Mouse (Mus musculus) C2C12 (cell line): Measurements from ENCODE around the gene Lemd2. TPM values are rescaled to one million over a fixed set of nuclear protein-coding genes. Genes with fewer than 3 reads are reported as not detected.

Source experiments
- H3K27me3 ChIP-seq: one replicate; pipeline ENCODE4 v1.6.1; 2011; ENCODE audit not compliant: control insufficient read depth, insufficient read depth, insufficient read length
- H3K36me3 ChIP-seq: one replicate; pipeline ENCODE4 v1.6.1; 2011; ENCODE audit not compliant: control insufficient read depth, insufficient read depth
- H3K4me3 ChIP-seq: one replicate; pipeline ENCODE4 v1.5.1; 2011; ENCODE audit warnings: mild to moderate bottlenecking, control low read depth; ENCODE audit not compliant: poor library complexity, insufficient read depth, severe bottlenecking
- H3K79me2 ChIP-seq: one replicate; pipeline ENCODE4 v1.6.1; 2011; ENCODE audit not compliant: control insufficient read depth, insufficient read depth
- H3K79me3 ChIP-seq: one replicate; pipeline ENCODE4 v1.6.1; 2011; ENCODE audit warnings: low read depth, control low read depth
- H3ac ChIP-seq: one replicate; pipeline ENCODE3; 2011; ENCODE audit warnings: low read depth; ENCODE audit not compliant: control insufficient read depth, insufficient read length
- CEBPB ChIP-seq: IDR thresholded peaks from one replicate; pipeline ENCODE4 v1.6.1; 2011; ENCODE audit warnings: low read depth, mild to moderate bottlenecking, control low read depth, moderate library complexity
- CTCF ChIP-seq: IDR thresholded peaks from one replicate; pipeline ENCODE4 v1.5.1; 2011; ENCODE audit not compliant: control insufficient read depth, insufficient read depth, insufficient read length
- FOSL1 ChIP-seq: IDR thresholded peaks from one replicate; pipeline ENCODE4 v1.8.0; 2011; ENCODE audit warnings: mild to moderate bottlenecking, low read length; ENCODE audit not compliant: poor library complexity, insufficient read depth, severe bottlenecking
- MAX ChIP-seq: IDR thresholded peaks from one replicate; pipeline ENCODE4 v1.6.1; 2011; ENCODE audit warnings: mild to moderate bottlenecking, control low read depth
- MYOD1 ChIP-seq: IDR thresholded peaks from one replicate; pipeline ENCODE4 v1.6.1; 2011; ENCODE audit warnings: low read depth; ENCODE audit not compliant: control insufficient read depth, insufficient read length
- MYOG ChIP-seq: IDR thresholded peaks from one replicate; pipeline ENCODE4 v1.6.1; 2011; ENCODE audit not compliant: control insufficient read depth, insufficient read length; ENCODE audit errors: extremely low read depth
- USF1 ChIP-seq: IDR thresholded peaks from one replicate; pipeline ENCODE4 v1.6.1; 2011; ENCODE audit warnings: low read depth, mild to moderate bottlenecking, control low read depth, moderate library complexity
- polyA plus RNA-seq: library from polyadenylated mRNA; unstranded; fragments of >200 nt; fragmentation: generic; extraction: Trizol; gene quantifications from one replicate; pipeline ENCODE4 v1.2.1, GENCODE M21; 2012; ENCODE audit warnings: missing spikeins

The Lemd2 gene
- polyA plus RNA-seq, 1 experiment, result 45.9 TPM

- no peaks in the 10 kb centered on the region for H3K27me3 ChIP-seq
- TF ChIP-seq USF1, result no peak
- no peak for TF ChIP-seq MYOG
- TF ChIP-seq MAX, result no peak
- TF ChIP-seq CEBPB, result no peak
- no peak for TF ChIP-seq MYOD1
- no peak for TF ChIP-seq FOSL1
- no peak for TF ChIP-seq CTCF
- no peaks in the 10 kb centered on the region for H3K36me3 ChIP-seq
- H3K4me3 ChIP-seq, result no peak overlapping the region
- no peaks in the 10 kb centered on the region for H3K79me3 ChIP-seq
- no peaks in the 10 kb centered on the region for H3K79me2 ChIP-seq
- no peak overlapping the region for H3ac ChIP-seq
Observed at GRCm38 (mm10) chr17:27154881-27155280, 49.4 kb downstream of the Lemd2 start.

GRCm38 (mm10) chr17:27154256-27154655 is 50.0 kb downstream of the Lemd2 start:
- Histone ChIP-seq H3K79me3 (no peaks in the 10 kb centered on the region), H3K79me2 (no peaks in the 10 kb centered on the region), H3K4me3 (no peak overlapping the region), H3ac (peak overlapping the region; percentile 9), H3K27me3 (no peaks in the 10 kb centered on the region), H3K36me3 (no peaks in the 10 kb centered on the region)
- TF ChIP-seq FOSL1 (no peak), MYOG (no peak), MYOD1 (peak; percentile 32)

GRCm38 (mm10) chr17:27153773-27154193 is 50.5 kb downstream of the Lemd2 start:
- TF ChIP-seq FOSL1 (no peak), MAX (no peak), MYOD1 (no peak), CEBPB (no peak), MYOG (no peak), CTCF (no peak), USF1 (no peak)
- H3K79me3 ChIP-seq, result no peaks in the 10 kb centered on the region
- no peak overlapping the region for H3K4me3 ChIP-seq
- H3K27me3 ChIP-seq, result no peaks in the 10 kb centered on the region
- no peaks in the 10 kb centered on the region for H3K36me3 ChIP-seq
- peak overlapping the region; percentile 43 for H3ac ChIP-seq
- H3K79me2 ChIP-seq, result no peaks in the 10 kb centered on the region

- H3K36me3 ChIP-seq, result no peaks in the 10 kb centered on the region
- H3K4me3 ChIP-seq, result no peak overlapping the region
- H3K79me2 ChIP-seq, result no peaks in the 10 kb centered on the region
- H3ac ChIP-seq, result peak overlapping the region; percentile 43
- H3K27me3 ChIP-seq, result no peaks in the 10 kb centered on the region
- TF ChIP-seq MYOG (no peak), USF1 (peak; percentile 66), CEBPB (no peak), MAX (no peak), CTCF (no peak), FOSL1 (no peak), MYOD1 (no peak)
- H3K79me3 ChIP-seq, result no peaks in the 10 kb centered on the region
Observed at GRCm38 (mm10) chr17:27152976-27153723, 51.1 kb downstream of the Lemd2 start.

GRCm38 (mm10) chr17:27151411-27151810 is 52.9 kb downstream of the Lemd2 start:
- H3K79me3 ChIP-seq, result no peaks in the 10 kb centered on the region
- no peak overlapping the region for H3ac ChIP-seq
- no peaks in the 10 kb centered on the region for H3K27me3 ChIP-seq
- H3K4me3 ChIP-seq, result no peak overlapping the region
- H3K79me2 ChIP-seq, result no peaks in the 10 kb centered on the region
- no peak for TF ChIP-seq MYOD1
- TF ChIP-seq CTCF, result peak; percentile 10
- no peak for TF ChIP-seq FOSL1
- TF ChIP-seq MAX, result no peak
- TF ChIP-seq CEBPB, result no peak
- TF ChIP-seq MYOG, result no peak
- no peaks in the 10 kb centered on the region for H3K36me3 ChIP-seq

GRCm38 (mm10) chr17:27150871-27151270 is 53.4 kb downstream of the Lemd2 start:
- Histone ChIP-seq H3K79me3 (no peaks in the 10 kb centered on the region), H3K79me2 (no peaks in the 10 kb centered on the region), H3ac (no peak overlapping the region), H3K4me3 (no peak overlapping the region), H3K36me3 (no peaks in the 10 kb centered on the region), H3K27me3 (no peaks in the 10 kb centered on the region)
- TF ChIP-seq MYOG (no peak), CTCF (no peak), MAX (no peak), CEBPB (no peak), USF1 (no peak), MYOD1 (no peak), FOSL1 (no peak)
